Mouse (Mus musculus): ENCODE measurements around the gene Sspo.
A peak's percentile ranks its signal among the peaks of the same experiment; 100 is the strongest.

Gene Sspo

DNA sequence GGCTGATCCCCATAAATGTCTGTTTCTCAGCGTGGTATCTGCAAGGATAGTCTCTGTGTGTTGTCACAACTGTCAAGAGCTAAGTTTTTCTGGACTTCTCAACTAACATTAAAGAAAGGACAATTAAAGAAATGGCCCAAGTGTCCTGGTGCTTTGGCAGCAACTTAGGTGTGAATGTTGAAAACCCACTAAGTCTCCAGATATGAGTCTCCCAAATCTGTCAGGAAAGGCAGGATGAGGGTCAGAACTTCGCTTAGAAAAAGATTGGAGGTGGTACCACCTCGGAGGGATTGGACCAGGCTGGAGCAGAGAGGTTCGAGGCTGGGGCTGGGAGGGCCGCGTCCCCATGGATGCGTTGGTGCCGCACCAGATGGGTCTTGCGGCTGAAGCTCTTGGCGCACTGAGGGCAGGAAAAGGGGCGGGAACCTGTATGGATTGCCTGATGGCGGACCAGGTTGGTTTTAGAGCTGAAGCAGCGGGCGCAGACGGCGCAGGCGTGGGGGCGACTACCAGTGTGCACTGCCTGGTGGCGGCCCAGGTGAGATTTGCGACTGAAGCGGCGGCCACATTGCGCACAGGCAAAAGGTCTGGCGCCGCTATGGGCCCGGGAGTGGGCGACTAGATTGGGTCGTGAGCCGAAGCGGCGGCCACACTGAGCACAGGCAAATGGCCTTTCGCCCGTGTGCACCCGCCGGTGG lies 10.2 kb upstream of the Sspo start:
- DNase-seq = peak; percentile 32

DNA sequence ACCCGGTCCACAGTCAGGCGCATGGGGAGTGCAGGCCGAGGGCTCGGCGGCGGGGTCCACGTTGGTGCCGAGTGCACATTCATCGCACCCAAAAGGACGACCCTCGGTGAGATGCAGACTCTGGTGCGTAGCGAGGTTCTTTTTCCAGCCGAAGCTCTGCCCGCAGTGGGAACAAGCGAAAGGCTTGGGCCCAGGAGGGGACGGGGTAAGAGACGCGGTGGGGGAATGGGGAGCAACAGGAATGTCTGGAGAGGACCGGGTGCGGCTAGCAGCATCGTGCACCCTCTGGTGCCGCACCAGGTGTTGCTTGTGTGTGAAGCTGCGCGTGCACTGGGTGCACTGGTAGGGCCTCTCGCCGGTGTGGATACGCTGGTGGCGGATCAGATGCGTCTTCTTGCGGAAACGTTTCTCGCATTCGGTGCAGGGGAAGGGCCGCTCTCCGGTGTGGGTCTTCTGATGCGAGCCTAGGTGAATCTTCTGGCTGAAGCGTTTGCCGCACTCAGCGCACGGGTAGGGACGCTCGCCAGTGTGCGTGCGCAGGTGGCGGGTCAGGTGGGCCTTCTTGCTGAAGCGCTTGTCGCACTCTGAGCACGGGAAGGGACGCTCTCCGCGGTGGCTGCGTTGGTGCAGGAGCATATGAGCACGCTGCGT lies 9.4 kb upstream of the Sspo start:
- DNase-seq = peak; percentile 60

DNA sequence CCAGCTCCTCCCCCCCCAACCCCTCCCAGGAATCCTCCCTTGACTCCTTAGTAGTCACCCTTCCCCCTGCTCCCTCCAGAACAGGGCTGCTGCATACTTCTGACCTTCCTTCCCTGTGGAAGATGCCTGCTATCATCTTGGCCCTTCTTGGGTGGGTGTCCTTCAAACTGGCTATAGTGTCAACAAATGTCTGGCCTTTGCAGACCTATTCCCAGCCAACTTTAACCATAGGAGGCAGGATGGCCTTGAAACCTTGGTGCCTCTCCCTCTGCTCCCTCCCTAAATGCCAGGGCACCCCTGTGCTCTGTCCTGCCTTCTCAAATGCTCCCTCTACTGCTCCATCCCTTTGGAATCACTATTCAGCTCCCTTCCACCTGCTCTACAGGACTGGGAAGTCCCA lies 8.4 kb upstream of the Sspo start:
- no peak for DNase-seq

DNA sequence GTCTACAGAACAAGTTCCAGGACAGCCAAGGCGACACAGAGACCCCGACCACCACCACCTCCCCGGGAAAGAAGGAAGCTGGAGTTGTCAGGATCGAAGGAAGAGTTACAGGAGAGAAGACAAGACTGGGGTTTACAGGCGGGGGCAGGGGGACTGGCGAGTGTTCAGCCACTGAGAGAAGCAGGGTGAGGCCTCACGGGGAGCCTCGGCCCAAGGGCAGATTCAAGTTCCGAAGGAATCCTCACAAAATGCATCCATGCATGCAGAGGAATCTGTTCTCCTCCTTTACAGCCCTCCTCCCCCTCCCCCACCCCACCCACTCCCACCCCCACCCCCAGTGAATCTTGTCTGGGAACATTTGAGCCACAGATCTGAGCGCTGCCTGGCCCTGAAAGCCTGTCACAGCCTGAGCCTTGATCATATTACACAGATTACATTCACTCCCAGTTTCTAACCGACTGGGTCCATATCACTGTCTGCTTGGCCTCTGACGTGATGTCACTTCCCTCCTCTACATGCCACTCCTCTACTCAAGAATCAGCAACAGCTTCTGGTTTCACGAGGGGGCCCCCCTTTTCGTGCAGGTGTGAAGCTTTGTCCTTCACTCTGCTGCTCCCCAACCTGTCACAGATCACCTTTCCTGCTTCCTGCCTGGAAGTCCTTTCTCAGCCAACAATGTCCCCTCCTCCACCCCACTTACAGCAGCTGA lies 7.6 kb upstream of the Sspo start:
- peak; percentile 21 for DNase-seq

DNA sequence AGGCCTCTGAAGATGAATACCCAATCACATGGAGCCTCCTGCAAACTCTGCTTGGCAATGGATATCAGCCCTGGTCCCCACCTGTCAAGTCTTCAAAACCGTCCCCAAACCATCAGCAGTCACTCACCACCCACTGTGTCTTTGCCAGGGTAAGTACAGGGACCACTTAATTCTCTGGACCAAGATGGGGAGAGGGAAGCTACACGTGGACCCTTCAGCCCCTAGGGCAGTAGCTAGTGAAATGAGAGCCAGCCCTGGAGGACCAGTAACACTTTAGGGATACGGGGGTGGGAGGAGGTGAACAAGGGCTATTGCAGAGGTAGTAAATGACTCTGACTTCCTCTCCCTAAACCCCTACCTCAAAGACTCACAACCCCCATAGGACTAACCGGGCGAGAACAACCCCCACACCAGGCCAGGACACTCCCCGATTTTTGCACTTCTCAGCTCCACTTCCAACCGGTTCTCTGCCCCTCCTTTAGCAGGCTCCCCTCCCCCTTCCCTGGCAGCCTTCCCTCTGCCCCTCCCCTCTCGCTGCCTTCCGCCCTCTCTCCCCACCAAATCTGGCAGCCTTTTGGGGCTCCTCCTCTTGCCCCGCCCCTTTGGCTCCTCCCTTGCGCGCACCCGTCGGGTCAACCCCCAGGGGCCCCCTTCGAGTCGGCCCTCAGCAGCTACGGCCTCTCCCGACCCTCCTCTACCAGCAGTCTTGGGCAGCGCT lies 4.3 kb upstream of the Sspo start:
- peak; percentile 97 for DNase-seq

DNA sequence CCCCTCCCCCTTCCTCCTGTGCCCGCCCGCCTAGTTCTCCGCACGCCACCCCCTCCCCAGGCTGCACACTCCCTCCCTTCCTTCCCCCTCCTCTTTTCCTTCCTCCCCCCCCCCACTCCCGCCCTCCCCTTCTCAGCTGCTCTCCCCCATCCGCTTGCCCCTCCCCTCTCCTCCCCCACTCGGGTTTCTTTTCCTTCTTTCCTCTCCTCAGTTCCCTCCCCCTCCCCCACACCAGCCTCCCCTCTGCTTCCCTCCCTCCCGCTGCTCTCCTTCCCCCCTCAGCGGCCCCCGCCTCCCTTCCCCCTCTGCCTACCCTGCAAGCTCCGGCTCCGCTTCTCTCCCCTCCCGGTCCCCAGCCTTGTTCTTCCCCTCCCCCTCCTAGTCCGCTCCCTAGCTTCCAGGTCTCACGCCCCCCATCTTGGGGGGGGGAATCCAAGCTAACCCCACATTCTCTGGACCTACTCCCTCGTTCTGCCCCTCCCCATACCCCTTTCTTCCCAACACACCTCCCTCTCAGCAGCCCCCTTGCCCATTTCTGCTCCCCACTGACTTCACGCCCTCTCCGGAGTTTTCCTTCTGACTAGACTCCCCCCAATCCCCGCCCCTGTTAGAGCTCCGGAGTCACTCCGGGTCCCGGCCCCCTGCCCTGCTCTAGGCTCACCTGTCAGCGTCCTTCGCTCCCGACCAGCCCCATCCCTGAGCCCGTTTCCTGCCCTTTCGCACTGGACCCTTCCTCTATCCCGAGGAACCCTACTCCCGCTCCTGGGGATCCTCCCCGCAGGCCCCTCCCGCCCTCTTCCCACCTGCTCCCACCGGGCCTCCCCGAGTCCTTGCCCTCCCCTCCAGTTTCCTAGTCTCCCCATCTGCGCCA lies 3.5 kb upstream of the Sspo start:
- peak; percentile 95 for DNase-seq

DNA sequence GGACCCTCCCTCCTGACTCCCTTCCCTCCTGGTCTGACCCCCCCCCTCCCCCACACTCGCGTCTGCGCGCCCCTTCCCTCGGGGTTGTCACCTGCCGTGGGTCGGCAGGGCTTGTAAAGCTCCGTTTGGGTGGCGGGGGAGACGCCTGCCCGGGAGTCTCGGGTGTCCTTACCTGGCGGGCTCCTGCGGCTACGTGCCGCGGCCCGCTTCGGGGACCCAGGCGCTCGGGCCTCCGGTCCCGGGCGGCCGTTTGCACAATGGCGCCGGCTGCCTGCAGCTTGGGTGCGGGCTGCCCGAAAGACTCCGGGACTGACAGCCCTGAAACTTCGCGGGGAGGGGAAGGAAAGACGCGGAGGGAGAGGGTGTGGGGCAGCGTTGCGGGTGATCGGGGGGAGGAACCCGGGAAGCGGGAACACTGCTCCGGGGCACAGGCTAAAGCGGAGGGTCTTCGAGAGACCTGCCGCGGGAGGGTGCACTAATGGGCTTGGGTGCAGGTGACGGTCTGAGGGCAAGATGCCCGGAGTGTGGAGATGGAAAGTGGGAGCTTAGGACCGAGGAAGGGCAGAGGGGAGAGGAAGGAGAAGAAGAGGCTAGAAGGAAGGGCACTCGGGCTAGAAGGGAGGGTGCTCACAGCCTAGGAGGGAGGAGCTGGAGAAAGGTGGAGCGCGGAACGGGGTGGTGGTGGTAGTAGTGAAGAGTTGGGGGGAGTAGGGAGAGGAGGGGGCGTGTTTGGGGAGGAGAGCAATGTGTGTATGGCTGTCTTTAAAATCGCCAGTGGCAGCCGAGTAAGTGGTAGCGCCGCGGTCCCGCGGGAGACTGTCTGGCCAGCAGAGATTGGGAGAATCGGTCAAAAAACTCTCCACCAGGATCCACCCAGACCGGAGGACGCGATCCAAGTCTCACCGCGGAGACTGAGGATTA lies 2.6 kb upstream of the Sspo start, which contains the start of gene Zfp467:
Zfp467 (minus strand) TSS at position 645 of the 921 bp plus-strand sequence.
- peak; percentile 64 for DNase-seq

DNA sequence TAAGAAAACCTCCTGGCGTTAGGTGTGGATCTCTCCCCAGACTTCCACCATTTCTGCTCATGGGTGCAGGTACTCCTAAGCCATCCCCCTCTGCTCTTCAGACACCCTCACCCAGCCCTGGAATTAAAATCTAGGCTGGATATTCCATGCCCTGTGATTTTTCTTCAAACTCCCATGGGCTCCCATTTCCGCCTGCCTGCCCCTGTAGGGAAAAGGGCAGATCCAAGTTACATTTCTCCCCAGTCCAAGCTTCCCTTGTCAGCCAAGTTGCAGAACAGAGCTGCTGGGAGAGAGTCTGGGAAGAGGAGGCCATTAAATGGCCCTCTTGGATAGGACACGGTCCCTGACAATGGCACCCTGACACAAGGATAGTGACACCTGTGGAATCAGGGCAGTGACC lies 1.8 kb upstream of the Sspo start:
- no peak for DNase-seq

DNA sequence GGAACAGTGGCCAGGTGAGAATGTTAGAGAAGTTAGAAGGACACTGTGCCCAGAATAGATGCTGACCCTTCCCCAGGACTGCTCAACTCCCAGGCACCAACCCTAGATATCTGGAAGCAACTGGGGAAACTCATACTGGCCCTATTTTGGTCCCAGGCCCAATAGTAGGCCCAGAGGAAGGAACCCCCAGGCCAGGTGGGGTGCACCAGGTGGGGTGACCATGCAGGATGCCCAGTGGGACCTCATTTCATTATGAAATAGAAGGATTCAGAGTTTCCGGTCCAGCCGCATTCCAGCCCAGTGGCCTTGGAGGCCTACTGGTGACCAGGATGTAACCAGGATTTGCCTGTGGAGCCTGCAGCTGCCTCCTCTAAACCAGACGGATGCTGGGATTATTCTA lies 1.1 kb upstream of the Sspo start:
- peak; percentile 17 for DNase-seq

DNA sequence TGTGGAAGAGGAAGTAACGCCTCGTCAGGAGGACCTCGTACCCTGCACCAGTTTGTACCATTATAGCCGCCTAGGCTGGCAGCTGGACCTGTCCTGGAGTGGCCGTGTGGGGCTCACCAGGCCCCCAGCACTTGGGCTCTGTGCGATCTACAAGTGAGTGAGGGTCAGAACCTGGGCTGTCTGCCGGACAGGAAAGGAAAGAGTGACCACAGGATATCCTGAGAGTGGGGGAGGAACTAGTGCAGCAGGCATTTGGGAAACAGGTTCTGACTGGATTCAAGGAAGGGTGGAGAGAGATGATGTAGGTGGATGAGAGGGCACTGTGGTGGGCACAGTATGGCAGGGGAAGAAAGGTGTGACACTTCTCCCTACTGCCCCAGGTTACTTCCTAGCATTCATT lies 498 bp downstream of the Sspo start:
- no peak for DNase-seq

DNA sequence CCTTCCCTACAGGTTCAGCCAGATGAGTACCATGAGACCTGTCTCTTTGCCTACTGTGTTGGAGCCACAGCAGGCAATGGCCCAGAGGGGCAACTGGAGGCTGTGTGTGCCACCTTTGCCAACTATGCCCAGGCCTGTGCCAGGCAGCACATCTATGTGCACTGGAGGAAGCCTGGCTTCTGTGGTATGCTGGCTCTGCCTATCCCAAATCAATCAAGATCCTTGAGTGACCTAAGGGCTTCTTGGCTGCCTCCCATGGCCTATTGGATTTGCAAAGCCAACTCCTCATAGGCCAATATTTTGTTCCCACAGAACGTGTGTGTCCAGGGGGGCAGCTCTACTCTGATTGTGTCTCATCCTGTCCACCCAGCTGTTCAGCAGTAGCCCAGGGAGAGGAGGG lies 4.1 kb downstream of the Sspo start:
- no peak for DNase-seq

DNA sequence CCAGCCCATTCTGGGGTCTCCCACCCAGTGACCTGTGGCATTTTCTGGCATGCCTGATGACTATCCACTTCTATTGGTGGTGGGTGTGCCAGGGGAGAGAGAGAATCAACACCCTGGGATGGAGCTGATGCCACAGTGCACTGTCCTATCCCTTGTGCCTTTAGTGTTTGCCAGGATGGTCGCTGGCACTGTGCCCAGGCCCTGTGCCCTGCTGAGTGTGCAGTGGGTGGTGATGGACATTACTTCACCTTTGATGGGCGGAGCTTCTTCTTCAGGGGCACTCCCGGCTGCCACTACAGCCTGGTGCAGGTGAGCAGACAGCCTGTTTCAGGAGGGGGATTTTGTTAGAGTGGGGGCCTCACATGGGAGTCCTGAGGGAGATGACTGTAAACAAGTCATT lies 4.7 kb downstream of the Sspo start:
- DNase-seq = no peak

DNA sequence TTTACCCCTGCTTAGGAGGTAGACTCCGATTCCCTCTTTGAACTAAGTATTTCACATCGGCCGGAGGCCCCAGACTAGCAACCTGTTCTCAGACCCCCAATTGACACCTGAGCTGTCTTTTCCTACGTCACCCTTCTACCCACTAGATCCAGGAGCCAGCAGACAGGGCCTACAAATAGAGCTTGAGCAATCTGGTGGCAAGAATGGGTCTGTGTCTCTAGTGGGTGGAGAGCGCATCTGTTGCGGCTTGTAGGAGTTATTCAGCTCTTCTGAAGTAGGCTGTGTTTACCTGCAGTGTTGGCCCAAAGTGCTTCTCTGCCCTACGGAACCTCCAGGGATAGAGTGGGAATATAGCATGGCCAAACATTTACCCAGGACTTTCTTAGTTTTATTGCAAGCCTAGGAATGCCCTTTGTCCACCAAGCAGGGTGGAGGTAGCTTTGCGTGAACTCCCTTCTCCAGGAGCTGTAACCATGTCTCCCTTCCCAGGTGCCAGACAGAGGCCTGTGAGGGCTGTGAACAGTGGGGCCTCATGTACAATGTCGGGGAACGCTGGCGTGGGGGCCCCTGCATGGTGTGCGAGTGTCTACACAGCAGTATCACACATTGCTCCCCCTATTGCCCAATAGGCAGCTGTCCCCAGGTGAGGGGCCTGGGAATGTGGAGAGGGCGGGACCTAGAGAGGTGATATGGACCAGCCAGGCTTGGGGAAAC lies 17.1 kb downstream of the Sspo start:
- no peak for DNase-seq

DNA sequence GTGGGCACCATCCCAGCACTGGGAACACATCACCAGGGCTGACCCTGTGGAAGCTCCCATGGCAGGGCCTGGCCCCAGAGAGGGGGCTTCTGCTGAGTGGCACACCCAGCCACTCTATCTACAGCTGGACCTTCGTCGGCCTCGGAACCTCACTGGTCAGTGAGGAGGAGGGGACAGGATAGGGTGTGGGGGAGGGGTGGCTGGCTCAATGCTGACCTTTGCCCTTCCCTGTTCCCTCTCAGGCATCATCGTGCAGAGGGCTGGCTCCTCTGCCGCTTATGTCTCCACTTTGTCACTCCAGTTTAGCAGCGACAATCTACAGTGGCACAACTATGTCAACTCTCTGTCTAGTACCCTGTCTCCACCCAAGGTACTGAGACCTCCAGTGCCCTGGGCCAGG lies 18.7 kb downstream of the Sspo start:
- peak; percentile 19 for DNase-seq

DNA sequence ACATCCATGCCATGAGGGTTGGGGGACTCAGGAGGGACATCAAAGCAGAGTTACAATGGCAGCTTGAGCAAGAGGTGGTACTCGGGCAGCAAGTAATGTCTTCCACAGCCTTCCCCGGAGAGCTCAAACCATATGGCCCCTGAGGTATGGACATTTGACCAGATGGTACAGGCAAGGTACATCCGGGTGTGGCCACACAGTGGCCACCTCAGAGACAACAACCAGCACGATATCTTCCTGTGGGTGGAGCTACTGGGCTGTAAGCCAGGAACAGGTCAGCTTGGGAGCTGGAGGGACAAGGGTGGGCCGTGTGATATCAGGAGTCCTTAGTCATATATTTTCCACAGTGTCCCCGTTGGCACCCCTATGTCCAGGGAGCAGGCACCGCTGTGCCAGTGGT lies 19.5 kb downstream of the Sspo start:
- DNase-seq = no peak

DNA sequence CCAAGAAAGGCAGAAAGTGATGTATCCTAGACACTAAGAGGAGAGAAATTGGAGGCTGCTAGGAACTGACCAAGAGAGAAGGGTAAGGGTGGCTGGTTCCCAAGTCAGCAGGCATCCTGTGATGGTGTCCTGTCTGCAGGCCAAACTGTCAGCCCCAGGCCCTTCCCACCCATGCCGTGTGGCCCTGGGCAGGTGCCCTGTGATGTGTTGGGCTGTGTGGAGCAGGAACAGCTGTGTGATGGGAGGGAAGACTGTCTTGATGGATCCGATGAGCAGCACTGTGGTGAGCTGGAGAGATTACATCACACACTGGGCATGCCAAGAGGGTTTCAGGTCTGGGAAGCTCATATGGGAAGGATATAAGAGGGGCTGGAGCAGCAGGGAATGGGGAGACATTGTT lies 22.7 kb downstream of the Sspo start:
- no peak for DNase-seq

DNA sequence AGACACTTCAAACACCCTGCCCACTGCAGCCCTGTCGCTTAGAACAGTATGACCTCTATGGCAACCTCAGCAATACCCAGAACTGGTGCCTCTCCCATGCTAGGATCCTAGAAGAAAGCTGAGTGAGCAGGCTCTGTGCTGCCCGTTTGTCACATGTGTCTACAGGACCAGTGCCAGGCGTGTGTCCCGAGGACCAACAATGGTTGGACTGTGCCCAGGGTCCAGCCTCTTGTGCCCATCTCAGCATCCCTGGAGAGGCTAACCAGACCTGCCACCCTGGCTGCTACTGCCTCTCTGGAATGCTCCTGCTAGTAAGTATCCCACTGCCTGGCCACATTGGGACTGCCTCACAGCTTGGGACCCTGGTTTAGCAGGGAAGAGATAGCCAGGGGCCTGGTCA lies 30.4 kb downstream of the Sspo start:
- DNase-seq = no peak

DNA sequence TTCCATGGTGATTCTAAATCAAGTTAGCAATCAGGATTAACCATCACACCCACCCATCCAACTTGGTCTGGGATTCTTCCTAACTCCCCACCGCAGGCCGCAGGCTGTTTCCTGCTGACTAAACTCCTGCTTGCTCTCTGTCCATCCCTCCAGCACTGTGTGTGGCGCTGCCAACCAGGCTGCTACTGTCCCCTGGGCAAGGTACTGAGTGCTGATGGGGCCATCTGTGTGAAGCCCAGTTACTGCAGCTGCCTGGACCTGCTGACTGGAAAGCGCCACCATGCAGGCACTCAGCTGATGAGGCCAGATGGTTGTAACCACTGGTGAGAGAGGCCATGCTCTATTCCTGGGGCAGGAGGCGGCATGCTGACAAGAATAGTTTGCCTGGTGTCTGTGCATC lies 34.5 kb downstream of the Sspo start:
- DNase-seq = no peak

DNA sequence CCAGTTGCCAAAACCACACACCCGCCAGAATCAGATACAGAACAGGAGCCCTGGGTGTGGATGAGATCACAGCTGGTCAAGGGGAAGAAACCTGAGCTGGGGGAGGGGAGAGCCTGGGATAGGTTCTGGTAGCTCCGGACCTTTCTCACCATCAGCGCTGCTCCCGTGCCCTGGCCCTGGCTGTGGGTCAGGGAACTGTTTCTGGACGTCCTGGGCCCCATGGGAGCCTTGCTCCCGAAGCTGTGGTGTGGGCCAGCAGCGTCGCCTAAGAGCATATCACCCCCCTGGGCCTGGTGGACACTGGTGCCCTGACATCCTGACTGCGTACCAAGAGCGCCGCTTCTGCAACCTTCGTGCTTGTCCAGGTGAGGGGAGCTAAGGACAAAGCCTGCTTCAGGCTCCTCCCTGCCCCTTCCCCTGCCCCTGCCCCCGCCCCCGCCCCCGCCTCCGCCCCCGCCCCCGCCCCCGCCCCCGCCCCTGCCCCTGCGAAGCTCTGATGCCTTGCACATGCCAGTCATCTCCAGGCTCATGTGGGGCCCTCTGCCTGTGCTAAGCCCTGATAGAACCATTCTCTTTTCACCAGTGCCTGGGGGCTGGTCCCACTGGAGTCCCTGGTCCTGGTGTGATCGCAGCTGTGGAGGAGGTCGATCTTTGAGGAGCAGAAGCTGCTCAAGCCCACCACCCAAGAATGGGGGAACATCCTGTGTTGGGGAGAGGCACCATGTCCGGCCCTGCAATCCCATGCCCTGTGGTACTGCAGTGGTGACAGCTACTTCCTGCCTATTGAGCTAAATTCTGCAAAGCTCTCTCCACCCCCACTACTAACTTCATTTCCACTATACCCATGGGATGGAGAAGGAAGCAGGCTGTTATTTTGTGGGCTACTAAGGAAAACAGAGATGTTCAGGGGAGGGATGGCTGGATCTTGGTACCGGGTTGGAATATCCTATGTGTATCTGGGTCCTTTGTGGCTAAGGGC lies 40.0 kb downstream of the Sspo start:
- peak; percentile 54 for DNase-seq
